Mouse (Mus musculus) limb, embryonic 14.5 days (tissue): Measurements from ENCODE around the gene Ide. TPM values are rescaled to one million over a fixed set of nuclear protein-coding genes. Genes with fewer than 3 reads are reported as not detected.

Experiments
- ATAC-seq: fragments of 200-750 bp; cut with Nextera tagmentation; 2 replicates; pipeline ENCODE4 v1.8.0; 2017; ENCODE audit warnings: low read depth, moderate number of reproducible peaks, moderate TSS enrichment; ENCODE audit not compliant: low FRiP score
- DNase-seq: peaks from one replicate; pipeline ENCODE4 v3.0.0-alpha.2; 2015; ENCODE audit warnings: low spot score
- H3K27ac ChIP-seq: fragments of 300-500 bp; sonication (generic); replicated peaks from 2 replicates; pipeline ENCODE4 v1.5.1; 2014; ENCODE audit warnings: low read depth, mild to moderate bottlenecking, low read length, moderate library complexity, mixed read lengths
- H3K27me3 ChIP-seq: fragments of 300-500 bp; sonication (generic); 2 replicates; pipeline ENCODE4 v1.6.1; 2014; ENCODE audit warnings: low read length, mixed read lengths; ENCODE audit not compliant: control insufficient read depth, insufficient read depth
- H3K36me3 ChIP-seq: fragments of 300-500 bp; sonication (generic); 2 replicates; pipeline ENCODE4 v1.6.1; 2014; ENCODE audit warnings: mild to moderate bottlenecking, low read length, moderate library complexity, mixed read lengths; ENCODE audit not compliant: control insufficient read depth, insufficient read depth
- H3K4me1 ChIP-seq: fragments of 300-500 bp; sonication (generic); 2 replicates; pipeline ENCODE4 v1.6.1; 2014; ENCODE audit warnings: antibody characterized with exemption, low read length, mixed read lengths; ENCODE audit not compliant: control insufficient read depth, insufficient read depth
- H3K4me2 ChIP-seq: fragments of 300-500 bp; sonication (generic); replicated peaks from 2 replicates; pipeline ENCODE4 v1.6.1; 2014; ENCODE audit warnings: low read depth, mild to moderate bottlenecking, low read length, moderate library complexity; ENCODE audit not compliant: severe bottlenecking
- H3K4me3 ChIP-seq: fragments of 300-500 bp; sonication (generic); replicated peaks from 2 replicates; pipeline ENCODE4 v1.5.1; 2014; ENCODE audit warnings: low read length
- H3K9ac ChIP-seq: fragments of 300-500 bp; sonication (generic); 2 replicates; pipeline ENCODE4 v1.6.1; 2014; ENCODE audit warnings: mild to moderate bottlenecking, low read depth, low read length, moderate library complexity; ENCODE audit not compliant: severe bottlenecking
- H3K9me3 ChIP-seq: fragments of 300-500 bp; sonication (generic); 2 replicates; pipeline ENCODE4 v1.6.1; 2016; ENCODE audit warnings: low read length; ENCODE audit not compliant: control insufficient read depth
- POLR2A ChIP-seq: fragments of 200-500 bp; IDR thresholded peaks from 2 replicates; pipeline ENCODE4 v1.8.0; 2012; ENCODE audit warnings: inconsistent platforms, mild to moderate bottlenecking, moderate library complexity, borderline replicate concordance; ENCODE audit not compliant: insufficient read depth, insufficient read length; ENCODE audit errors: extremely low read depth
- WGBS: fragments of 180-500 bp; shearing (Covaris S2); extraction: QIAGEN DNeasy Blood & Tissue Kit; methylation state at CpG from one replicate; pipeline ENCODE4 v1.1.7; 2014; 5-methylcytosine and 5-hydroxymethylcytosine counted together
- polyA plus RNA-seq, 2 experiments: library from polyadenylated mRNA; depleted of rRNA in 1 of 2; stranded (reverse) in 1 of 2; unstranded in 1 of 2; fragments of >200 nt; fragmentation: Nextera tagmentation in 1 of 2; extraction: Ambion mirVana in 1 of 2; gene quantifications; 2 replicates each; pipeline versions ENCODE4 v1.2.1 to v1.2.3; 2012 to 2014

Ide gene
- polyA plus RNA-seq, 2 experiments, result 22.5 to 49.9 TPM

DNA sequence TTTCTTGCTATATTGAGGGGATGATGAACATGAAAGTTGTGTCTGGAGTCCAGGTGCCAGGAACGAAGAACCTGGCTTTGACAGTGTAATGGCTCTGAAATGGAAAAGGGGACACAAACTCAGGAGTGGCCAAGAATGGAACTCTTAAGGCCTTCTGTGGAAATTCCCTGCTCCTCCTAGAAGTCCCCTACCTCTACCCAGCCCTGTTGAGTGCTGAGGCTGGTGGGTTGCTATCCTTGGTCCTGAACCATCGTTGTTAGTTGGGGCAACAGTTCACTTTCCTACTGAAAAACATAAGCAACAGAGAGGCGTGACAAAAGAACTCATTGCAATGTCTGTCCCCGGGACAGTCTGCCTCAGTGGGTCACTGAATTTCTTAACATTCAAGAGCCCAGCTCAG lies 98.6 kb downstream of the Ide start:
- Histone ChIP-seq H3K4me1 (peaks cover 4% of the 10 kb centered on the region), H3K36me3 (no peaks in the 10 kb centered on the region), H3K4me2 (no peak overlapping the region), H3K4me3 (no peak overlapping the region), H3K27ac (no peak overlapping the region), H3K9me3 (no peaks in the 10 kb centered on the region), H3K9ac (no peak overlapping the region), H3K27me3 (peaks cover 10% of the 10 kb centered on the region)
- ATAC-seq, result no peak
- peak; percentile 88 for DNase-seq
- 21% methylated on average over 4 of the region's 4 CpGs for WGBS
- TF ChIP-seq POLR2A, result no peak

GRCm38 (mm10) chr19:37238651-37239050 lies 99.0 kb downstream of the Ide start:
- DNase-seq (no peak), ATAC-seq (no peak)
- Histone ChIP-seq H3K4me3 (no peak overlapping the region), H3K36me3 (no peaks in the 10 kb centered on the region), H3K9me3 (no peaks in the 10 kb centered on the region), H3K27ac (no peak overlapping the region), H3K27me3 (peaks cover 14% of the 10 kb centered on the region), H3K4me2 (no peak overlapping the region), H3K9ac (no peak overlapping the region), H3K4me1 (peaks cover 4% of the 10 kb centered on the region)
- WGBS, result 18% methylated on average over 7 of the region's 7 CpGs
- TF ChIP-seq POLR2A, result no peak

DNA sequence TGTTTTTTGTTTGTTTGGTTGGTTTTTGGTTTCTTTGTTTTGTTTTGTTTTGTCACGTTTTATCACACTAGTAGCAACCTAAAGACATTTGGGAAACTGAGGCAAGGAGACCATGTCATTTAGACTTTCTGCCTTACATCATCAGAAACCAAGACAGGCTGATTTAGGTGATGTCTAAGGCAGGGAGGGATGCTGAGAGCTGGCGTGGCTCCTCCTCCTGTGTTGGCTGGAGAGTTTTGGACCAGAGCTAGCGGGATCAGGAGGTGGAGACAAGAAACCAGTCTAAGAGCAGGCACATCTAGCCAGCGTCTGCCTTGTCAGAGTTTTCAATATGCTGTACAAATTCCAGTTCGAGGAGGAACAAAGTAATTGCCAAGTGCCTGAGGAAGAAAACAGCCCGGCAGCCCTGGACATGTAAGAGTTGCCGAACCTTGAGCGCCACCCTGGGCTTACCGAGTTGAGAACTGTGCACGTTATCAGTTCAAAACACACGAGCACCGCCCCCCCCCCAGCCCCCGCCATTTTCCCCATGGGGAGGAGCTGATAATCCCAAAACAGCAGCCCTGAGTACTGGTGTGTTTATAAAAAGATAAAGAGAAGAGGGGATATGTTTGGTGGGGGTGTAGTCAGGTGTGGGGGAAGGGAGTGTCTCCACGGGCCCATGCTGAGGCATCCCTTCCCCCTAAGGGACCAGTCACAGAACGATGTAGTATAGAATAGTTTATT lies 99.8 kb downstream of the Ide start:
- Histone ChIP-seq H3K27ac (no peak overlapping the region), H3K9ac (no peak overlapping the region), H3K4me1 (peaks cover 4% of the 10 kb centered on the region), H3K4me3 (no peak overlapping the region), H3K36me3 (no peaks in the 10 kb centered on the region), H3K9me3 (no peaks in the 10 kb centered on the region), H3K4me2 (no peak overlapping the region), H3K27me3 (peaks cover 17% of the 10 kb centered on the region)
- WGBS, result 13% methylated on average over 15 of the region's 15 CpGs
- no peak for ATAC-seq
- DNase-seq, result no peak
- TF ChIP-seq POLR2A, result no peak

GRCm38 (mm10) chr19:37237306-37237705 lies 100.3 kb downstream of the Ide start:
- ATAC-seq (no peak), DNase-seq (no peak)
- Histone ChIP-seq H3K4me3 (no peak overlapping the region), H3K27ac (no peak overlapping the region), H3K9me3 (no peaks in the 10 kb centered on the region), H3K27me3 (peaks cover 17% of the 10 kb centered on the region), H3K4me1 (peaks cover 4% of the 10 kb centered on the region), H3K9ac (no peak overlapping the region), H3K36me3 (no peaks in the 10 kb centered on the region), H3K4me2 (no peak overlapping the region)
- no peak for TF ChIP-seq POLR2A
- 42% methylated on average over 5 of the region's 5 CpGs for WGBS

GRCm38 (mm10) chr19:37235818-37236217 lies 101.8 kb downstream of the Ide start:
- no peak for TF ChIP-seq POLR2A
- H3K9ac ChIP-seq, result no peak overlapping the region
- H3K9me3 ChIP-seq, result no peaks in the 10 kb centered on the region
- H3K36me3 ChIP-seq, result no peaks in the 10 kb centered on the region
- no peak overlapping the region for H3K4me3 ChIP-seq
- no peak overlapping the region for H3K27ac ChIP-seq
- H3K4me2 ChIP-seq, result no peak overlapping the region
- peaks cover 4% of the 10 kb centered on the region for H3K4me1 ChIP-seq
- H3K27me3 ChIP-seq, result peaks cover 17% of the 10 kb centered on the region
- ATAC-seq (no peak), DNase-seq (no peak)
- 44% methylated on average over 8 of the region's 8 CpGs for WGBS
